Mouse (Mus musculus) left cerebral cortex, postnatal 4 days (tissue): ENCODE data around the gene Cgref1. TPM values are rescaled to one million over a fixed set of nuclear protein-coding genes. Genes with fewer than 3 reads are reported as not detected.

Experiments
- DNase-seq: peaks from one replicate; pipeline ENCODE4 v3.0.0-alpha.2; 2022
- intact Hi-C: fragments of 180-260 bp; cut with DNase I; formaldehyde crosslinking; loops from one replicate; pipeline ENCODE4 v1.15.1; 2025
- total RNA-seq, 2 experiments: library from RNA; stranded (reverse); gene quantifications; 2 replicates each; pipeline ENCODE4 v1.2.3; 2021

Gene Cgref1
- total RNA-seq, 2 experiments from 2014 or later = 53.9 TPM

GRCm38 (mm10) chr5:30887858-30888336 lies 57.5 kb downstream of the Cgref1 start:
- DNase-seq = peak; percentile 90
- intact Hi-C loops = no loop called here

- peak; percentile 72 for DNase-seq
- intact Hi-C loops = no loop called here
Measured at GRCm38 (mm10) chr5:30887331-30887761, 58.0 kb downstream of the Cgref1 start.

GRCm38 (mm10) chr5:30886731-30887130 lies 58.7 kb downstream of the Cgref1 start:
- intact Hi-C loops = no loop called here
- DNase-seq = no peak

- intact Hi-C loops = no loop called here
Measured at GRCm38 (mm10) chr5:30886209-30886608, 59.2 kb downstream of the Cgref1 start.

More at GRCm38 (mm10) chr5:30886209-30886608, 59.2 kb downstream of the Cgref1 start:
- DNase-seq = no peak

Other genes with a start within 250 kb of the Cgref1 start
- 100 to 1,000 TPM; 797 to 798 TPM for gene Dpysl5, start 234.0 kb downstream of the Cgref1 start, total RNA-seq
- gene Mapre3, start 130.9 kb downstream of the Cgref1 start, total RNA-seq = 100 to 1,000 TPM; 143 to 144 TPM
- gene Tmem214, start 77.6 kb downstream of the Cgref1 start, total RNA-seq = 10 to 100 TPM; 60.3 to 65.5 TPM
- 10 to 100 TPM; 48.4 to 52.2 TPM for gene Agbl5, start 56.9 kb downstream of the Cgref1 start, total RNA-seq
- gene Ost4, start 37.8 kb downstream of the Cgref1 start, total RNA-seq = 100 to 1,000 TPM in 1 of 2 experiments, 10 to 100 TPM in 1; 95.0 to 112 TPM
- gene Emilin1, start 32.2 kb downstream of the Cgref1 start, total RNA-seq = 1 to 10 TPM; 7.0 to 7.9 TPM
- gene Khk, start 24.2 kb downstream of the Cgref1 start, total RNA-seq = 1 to 10 TPM; 4.7 to 4.8 TPM
- 100 to 1,000 TPM; 114 to 116 TPM for gene Preb, start 14.8 kb upstream of the Cgref1 start, total RNA-seq
- under 1 TPM in 1 of 2 experiments, not detected in 1; 0.08 TPM for gene Tcf23, start 23.1 kb upstream of the Cgref1 start, total RNA-seq
- 10 to 100 TPM; 59.2 to 66.2 TPM for gene Atraid, start 102.7 kb upstream of the Cgref1 start, total RNA-seq
- gene Slc5a6, start 103.3 kb upstream of the Cgref1 start, total RNA-seq = 10 to 100 TPM; 17.6 to 23.5 TPM
- gene Cad, start 109.2 kb upstream of the Cgref1 start, total RNA-seq = 10 to 100 TPM; 34.1 to 37.6 TPM
- gene Dnajc5g, start 160.7 kb upstream of the Cgref1 start, total RNA-seq = not detected
- 10 to 100 TPM; 11.9 to 14.1 TPM for gene Slc30a3, start 162.6 kb upstream of the Cgref1 start, total RNA-seq
- not detected for gene Trim54, start 171.1 kb upstream of the Cgref1 start, total RNA-seq
- gene Ucn, start 193.2 kb upstream of the Cgref1 start, total RNA-seq = not detected
- 10 to 100 TPM; 25.1 to 31.4 TPM for gene Mpv17, start 208.7 kb upstream of the Cgref1 start, total RNA-seq
- 1 to 10 TPM; 2.7 to 4.4 TPM for gene Gm29609, start 234.3 kb upstream of the Cgref1 start, total RNA-seq
- gene Gtf3c2, start 234.6 kb upstream of the Cgref1 start, total RNA-seq = 10 to 100 TPM; 68.9 to 74.0 TPM
- gene Snx17, start 247.6 kb upstream of the Cgref1 start, total RNA-seq = 10 to 100 TPM; 66.7 to 72.1 TPM
- 10 to 100 TPM; 45.8 to 48.3 TPM for gene Eif2b4, start 247.8 kb upstream of the Cgref1 start, total RNA-seq